Mouse (Mus musculus) thymus, adult 2 months (tissue): ENCODE results near the gene Stk11ip.

Source experiments
- CTCF ChIP-seq: fragments of 200-500 bp; IDR thresholded peaks from 2 replicates; pipeline ENCODE4 v1.5.1; 2012; ENCODE audit warnings: mild to moderate bottlenecking, control low read depth, low read length, moderate library complexity, borderline replicate concordance; ENCODE audit not compliant: control insufficient read depth, poor library complexity, insufficient read depth; ENCODE audit errors: extremely low read depth
- POLR2A ChIP-seq: fragments of 200-500 bp; IDR thresholded peaks from 2 replicates; pipeline ENCODE4 v1.6.1; 2012; ENCODE audit warnings: mild to moderate bottlenecking, low read length, control low read depth, moderate library complexity; ENCODE audit not compliant: control insufficient read depth, poor library complexity, insufficient read depth; ENCODE audit errors: extremely low read depth

DNA sequence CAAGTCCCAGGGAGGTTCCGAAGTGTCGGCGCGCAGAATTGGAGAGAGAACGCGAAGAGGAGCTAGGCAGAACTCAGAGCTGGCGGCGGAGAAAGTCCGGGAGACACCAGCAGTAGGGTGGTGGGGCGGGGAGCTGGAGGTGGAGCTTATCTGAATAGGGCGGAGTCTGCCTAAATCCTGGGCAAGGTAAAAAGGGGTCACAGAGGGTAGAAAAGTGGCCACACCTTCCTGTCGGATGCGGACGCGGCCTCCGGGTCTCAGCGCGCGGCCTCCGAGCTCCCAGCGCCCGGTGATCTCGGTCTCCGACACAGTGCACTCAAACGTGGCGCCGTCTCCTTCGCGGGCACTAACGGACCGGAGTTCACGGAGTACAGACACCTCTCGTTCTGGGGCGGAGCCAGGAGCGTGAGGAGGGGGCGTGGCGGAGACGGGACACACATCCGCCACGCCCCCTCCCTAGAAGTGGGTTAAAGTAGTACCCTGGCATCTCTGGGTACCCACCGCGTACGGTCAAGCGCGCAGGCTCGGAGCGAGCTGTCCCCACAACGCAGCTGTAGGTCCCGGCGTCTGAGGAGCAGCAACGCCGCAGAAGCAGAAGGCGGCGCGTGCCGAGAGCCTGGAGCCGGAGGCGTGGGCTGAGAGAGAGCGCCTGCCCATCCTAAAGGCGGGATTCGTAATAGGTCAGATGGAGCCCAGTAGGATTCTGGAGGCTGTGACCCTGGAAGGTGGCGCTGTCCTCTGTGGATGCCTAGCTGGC, 33.7 kb upstream of the Stk11ip start:
- TF ChIP-seq CTCF (no peak), POLR2A (no peak)
